Mouse (Mus musculus): Measurements from ENCODE around the gene Eva1c.
A peak's percentile ranks its signal among the peaks of the same experiment; 100 is the strongest.

Eva1c gene

DNA sequence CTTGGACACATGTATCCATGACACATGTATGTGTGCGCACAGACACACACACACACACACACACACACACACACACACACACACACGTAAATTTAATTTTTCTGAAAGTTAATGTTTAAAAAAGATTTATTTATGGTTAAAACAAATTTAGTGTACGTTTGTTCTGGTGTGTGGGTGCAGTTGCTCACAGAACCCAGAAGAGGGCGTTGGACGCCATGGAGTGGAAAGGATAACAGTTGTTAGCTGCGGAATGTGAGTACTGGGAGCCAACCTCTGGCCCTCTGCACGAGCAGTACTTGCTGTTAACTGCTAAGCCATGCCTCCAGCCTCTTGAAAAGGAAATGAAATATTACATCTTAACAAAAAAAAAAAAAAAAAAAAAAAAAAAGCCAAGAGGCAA lies at the start of gene Eva1c:
Eva1c (plus strand) TSS at position 263 of the 400 bp plus-strand sequence.
- DNase-seq (ENCODE audit: low read depth, low spot score), result no peak

- DNase-seq (ENCODE audit: low read depth, low spot score), result peak; percentile 23
Measured at GRCm38 (mm10) chr16:90779783-90780182, 46.7 kb upstream of the Eva1c start.

DNA sequence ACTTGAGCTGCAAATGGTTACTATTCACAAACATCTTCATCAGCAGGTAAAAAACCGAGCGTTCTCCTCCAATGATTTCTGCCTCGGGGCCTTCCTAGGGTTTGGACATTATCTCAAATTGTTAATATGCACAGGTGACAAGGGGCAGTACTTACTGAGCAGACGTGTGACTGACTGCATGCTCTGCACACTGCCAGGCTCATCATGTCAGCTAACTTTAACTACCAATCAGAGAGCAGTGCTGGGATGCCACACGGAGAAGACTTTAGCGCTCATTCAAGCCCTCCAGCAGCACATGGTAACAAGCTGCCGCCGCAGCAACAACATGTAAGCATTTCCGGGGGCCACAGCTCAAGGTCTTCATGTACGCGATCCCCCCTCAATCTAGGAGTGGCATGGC lies 43.2 kb upstream of the Eva1c start:
- no peak for DNase-seq (ENCODE audit: low read depth, low spot score)

DNA sequence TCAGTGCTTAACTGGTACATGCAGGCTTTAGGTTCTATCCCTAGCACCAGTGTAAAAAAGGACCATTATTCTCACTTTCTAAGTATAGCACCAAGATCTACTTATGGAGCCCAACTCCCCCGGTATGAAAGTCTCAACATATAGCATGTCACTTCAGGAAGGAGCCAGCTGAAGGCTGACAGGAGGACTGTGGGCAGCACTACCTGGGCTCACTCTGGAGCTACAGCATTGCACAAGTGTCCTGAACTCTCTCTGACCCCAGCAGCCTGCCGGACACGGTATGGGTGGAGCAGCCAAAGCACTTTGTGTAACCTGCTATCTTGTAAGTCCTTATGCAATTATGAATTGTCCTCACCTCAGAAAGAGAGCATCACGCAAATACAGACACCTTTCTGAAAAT lies 41.3 kb upstream of the Eva1c start:
- no peak for DNase-seq (ENCODE audit: low read depth, low spot score)

- no peak for DNase-seq (ENCODE audit: low read depth, low spot score)
Measured at GRCm38 (mm10) chr16:90788580-90788979, 37.9 kb upstream of the Eva1c start.

GRCm38 (mm10) chr16:90790946-90791345 lies 35.6 kb upstream of the Eva1c start:
- no peak for DNase-seq (ENCODE audit: low read depth, low spot score)

GRCm38 (mm10) chr16:90792066-90792465 lies 34.5 kb upstream of the Eva1c start:
- DNase-seq (ENCODE audit: low read depth, low spot score), result no peak

DNA sequence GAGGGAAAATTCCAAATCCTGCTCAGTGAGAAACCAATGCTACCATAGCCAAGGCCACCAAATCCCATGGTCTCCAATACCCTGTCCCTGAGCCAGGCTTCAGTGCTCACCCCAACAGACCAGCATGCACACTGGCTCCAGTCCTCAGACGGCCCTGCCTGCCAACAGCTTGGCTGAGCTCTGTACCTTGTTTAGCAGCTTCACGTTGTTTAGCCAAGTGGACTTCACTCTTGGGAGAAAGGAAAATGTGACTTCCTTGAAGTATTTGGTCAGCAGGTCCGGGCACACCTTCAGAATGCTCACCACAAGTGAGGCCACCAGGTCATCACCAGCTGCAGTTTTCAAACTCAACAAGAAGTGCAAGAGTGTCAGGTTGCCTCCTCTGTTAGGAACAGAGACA lies 34.0 kb upstream of the Eva1c start:
- DNase-seq (ENCODE audit: low read depth, low spot score), result no peak

DNA sequence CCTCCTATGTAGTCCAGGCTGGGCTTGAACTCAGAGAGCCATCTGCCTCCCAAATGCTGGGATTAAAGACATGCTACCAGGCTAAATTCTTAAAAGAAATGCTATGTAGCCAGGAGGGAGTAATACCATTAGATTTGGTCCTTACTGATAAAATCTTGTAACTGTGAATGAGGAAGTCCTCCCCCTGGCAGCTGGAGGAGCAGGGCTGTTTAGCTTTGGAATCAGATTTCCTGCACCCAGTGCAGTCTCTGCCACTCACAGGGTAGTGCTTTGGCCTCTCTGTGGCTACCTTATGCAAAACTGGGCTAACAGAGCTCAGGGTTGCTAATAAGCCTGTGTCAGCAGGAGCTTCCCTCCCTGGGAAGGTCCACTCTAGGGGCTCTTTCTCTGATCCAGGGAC lies 31.8 kb upstream of the Eva1c start:
- no peak for DNase-seq (ENCODE audit: low read depth, low spot score)

- no peak for DNase-seq (ENCODE audit: low read depth, low spot score)
Measured at GRCm38 (mm10) chr16:90798446-90798845, 28.1 kb upstream of the Eva1c start.

DNA sequence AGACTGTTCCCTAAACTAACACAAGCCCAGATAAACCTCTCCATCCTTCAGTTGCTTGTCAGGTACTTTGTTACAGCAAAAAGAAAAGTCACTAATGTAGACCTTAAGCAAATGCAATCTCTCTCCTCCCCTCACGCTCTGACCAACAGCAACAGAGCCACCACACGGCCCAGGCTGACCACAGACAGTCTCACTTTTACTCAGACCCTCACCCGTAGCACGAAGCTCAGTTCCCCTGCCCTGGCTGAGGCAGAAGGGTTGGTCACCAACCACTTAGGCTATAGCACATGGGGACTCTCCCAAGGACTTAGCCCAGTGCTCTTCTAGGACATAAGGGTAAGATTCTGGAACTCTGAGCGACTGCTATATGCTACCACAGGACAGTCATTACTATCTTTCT lies 27.7 kb upstream of the Eva1c start:
- DNase-seq (ENCODE audit: low read depth, low spot score), result no peak

GRCm38 (mm10) chr16:90799840-90800239 lies 26.7 kb upstream of the Eva1c start:
- DNase-seq (ENCODE audit: low read depth, low spot score), result no peak

GRCm38 (mm10) chr16:90801251-90801650 lies 25.3 kb upstream of the Eva1c start:
- DNase-seq (ENCODE audit: low read depth, low spot score), result no peak

- DNase-seq (ENCODE audit: low read depth, low spot score), result peak; percentile 30
Measured at GRCm38 (mm10) chr16:90801928-90802327, 24.6 kb upstream of the Eva1c start.

GRCm38 (mm10) chr16:90804466-90804865 lies 22.1 kb upstream of the Eva1c start:
- DNase-seq (ENCODE audit: low read depth, low spot score), result no peak

DNA sequence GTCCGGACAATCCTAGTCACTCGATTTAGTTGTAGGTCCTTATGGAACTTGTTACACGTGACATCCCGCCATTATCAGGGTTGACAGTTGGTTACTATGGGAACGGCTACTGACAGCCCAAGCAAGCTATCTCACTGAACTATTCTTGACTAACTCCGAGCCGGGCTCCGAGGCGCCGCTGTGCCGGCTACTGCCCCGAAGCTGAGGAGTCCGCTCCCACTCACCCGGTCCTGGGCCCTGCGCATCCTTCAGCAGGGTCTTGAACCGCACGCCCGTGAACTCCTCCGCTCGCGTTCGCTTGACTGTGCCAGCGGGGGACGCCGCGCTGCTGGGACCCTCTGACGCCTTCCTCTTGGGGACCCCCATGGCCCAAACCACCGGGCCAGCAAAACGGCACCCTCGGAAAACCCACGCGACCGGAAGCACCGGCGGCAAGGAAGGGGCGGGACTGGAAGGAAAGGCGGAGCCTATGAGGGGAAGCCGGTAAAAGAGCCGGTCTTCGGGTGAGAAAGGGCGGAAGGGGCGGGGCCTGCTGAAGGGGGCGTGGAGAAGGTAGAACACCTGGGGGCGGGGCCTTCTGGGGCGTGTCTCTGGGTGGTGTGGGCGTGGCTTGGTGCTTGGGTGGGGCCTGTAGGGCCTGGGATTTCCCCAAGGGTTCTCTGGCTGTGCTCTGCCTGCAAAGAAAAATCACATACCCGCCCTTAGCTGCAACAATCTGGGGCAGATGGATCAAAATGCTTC lies 16.4 kb upstream of the Eva1c start, which contains the start of gene Urb1:
Urb1 (minus strand) TSS at position 439 of the 741 bp plus-strand sequence.
- peak; percentile 95 for DNase-seq (ENCODE audit: low read depth, low spot score)

DNA sequence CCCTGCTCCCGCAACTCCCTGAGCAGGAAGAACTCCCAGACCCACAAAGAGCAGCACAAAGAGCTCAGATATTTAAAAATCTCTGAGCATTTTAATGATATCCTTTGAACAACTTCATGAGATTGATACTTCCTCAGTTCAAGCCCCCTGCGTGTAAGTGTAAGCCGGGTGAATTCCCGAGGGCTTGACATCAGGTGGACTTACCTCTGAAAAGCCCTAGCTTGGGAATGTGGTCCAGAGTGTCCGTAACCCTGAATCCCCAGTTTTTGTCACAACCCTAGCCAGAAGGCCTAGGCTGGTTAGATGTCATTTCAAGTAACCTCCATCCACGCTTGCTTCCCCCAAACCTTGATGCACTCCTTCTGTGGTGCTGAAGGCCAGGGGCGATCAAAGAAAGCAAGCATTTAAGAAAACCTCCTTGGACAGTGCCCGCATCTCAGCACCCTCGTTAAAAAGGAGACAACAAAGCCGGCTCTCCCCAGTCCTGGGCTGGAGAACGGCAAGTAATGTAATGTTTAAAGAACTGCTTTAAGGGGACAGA lies 15.7 kb upstream of the Eva1c start:
- no peak for DNase-seq (ENCODE audit: low read depth, low spot score)

DNA sequence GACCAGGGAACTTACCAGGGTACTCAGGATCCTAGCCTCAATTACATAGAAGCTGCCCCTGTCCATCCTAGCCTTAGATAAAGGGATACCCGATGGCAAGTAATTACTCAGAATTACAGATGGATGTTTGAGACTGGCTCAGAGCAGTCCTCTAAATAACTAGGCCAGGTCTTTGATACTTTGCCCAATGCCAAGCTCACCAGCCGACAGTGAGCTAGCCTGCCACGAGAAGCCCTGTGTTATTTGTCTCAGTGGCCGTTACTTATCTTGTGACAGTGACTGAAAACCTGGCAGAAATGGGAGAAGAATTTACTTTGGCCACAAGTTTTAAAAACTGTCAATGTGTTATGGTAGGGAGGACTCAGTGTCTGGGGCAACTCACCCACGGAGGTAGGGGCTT lies 14.4 kb upstream of the Eva1c start:
- no peak for DNase-seq (ENCODE audit: low read depth, low spot score)

- no peak for DNase-seq (ENCODE audit: low read depth, low spot score)
Measured at GRCm38 (mm10) chr16:90820326-90820725, 6.2 kb upstream of the Eva1c start.

DNA sequence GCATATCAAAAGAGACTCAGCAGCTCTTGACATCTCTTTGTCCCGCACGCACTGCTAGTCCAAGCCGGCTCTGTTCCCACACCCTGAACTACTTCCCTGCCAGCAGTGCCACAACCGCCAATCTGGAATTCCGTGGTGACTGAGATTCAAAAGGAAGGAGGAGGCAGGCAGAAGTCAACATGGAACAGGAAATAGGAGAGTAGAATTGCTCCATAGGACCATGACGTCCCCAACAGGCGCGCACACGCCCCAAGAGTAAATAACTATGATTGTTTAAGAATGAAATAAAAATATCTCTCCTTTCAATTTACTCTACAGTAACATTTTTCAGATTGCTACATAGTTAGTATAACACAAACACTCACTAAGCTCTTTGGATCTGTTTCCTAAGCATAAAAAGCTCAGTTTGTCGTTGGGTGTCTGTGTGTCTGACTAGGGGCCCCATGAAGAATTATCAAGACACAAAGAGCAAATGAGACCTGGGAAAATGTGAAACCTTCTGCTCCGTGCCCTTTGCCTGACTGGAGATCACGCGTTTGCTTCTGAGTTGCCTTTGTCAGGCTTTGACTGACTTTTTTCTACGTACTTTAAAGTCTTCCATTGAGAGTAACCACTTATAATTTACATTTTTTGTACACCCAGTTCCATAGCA lies 5.3 kb upstream of the Eva1c start:
- no peak for DNase-seq (ENCODE audit: low read depth, low spot score)

- DNase-seq (ENCODE audit: low read depth, low spot score), result no peak
Measured at GRCm38 (mm10) chr16:90822284-90822935, 4.1 kb upstream of the Eva1c start.

DNA sequence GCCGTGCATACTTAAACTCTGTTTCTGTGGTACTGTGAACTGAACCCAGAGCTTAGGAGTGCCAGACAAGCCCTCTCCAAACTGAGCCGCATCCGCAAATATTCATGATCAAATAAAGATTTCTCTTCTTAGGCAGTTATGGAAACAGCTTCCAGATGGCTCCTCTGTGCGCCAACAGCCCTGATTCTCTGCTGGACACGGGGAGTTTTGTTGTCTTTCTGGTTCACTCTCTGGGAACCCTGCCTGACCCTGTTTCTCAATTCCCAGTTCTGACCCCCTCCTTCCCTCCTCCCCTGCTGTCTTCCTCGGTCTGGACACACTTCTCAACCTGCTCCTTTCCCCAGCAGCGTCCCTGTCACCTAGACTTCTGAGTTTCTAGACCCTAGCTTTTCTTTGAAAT lies 3.5 kb upstream of the Eva1c start:
- no peak for DNase-seq (ENCODE audit: low read depth, low spot score)

All from mesoderm, embryonic 11.5 days (tissue).